Mouse (Mus musculus) midbrain, embryonic 16.5 days (tissue): ENCODE measurements around the gene Kdm2b. TPM values are rescaled to one million over a fixed set of nuclear protein-coding genes. Genes with fewer than 3 reads are reported as not detected.
A peak's percentile ranks its signal among the peaks of the same experiment; 100 is the strongest.

Experiments used
- ATAC-seq: fragments of 200-750 bp; cut with Nextera tagmentation; 2 replicates; pipeline ENCODE4 v1.8.0; 2017; ENCODE audit warnings: moderate TSS enrichment
- H3K27ac ChIP-seq: fragments of 300-500 bp; sonication (generic); 2 replicates; pipeline ENCODE4 v1.5.1; 2014; ENCODE audit warnings: mild to moderate bottlenecking, low read length, mixed read lengths
- H3K27me3 ChIP-seq: fragments of 300-500 bp; sonication (generic); 2 replicates; pipeline ENCODE4 v1.6.1; 2014; ENCODE audit warnings: low read depth, low read length, mixed read lengths; ENCODE audit not compliant: control insufficient read depth, insufficient read depth
- H3K36me3 ChIP-seq: fragments of 300-500 bp; sonication (generic); 2 replicates; pipeline ENCODE4 v1.6.1; 2014; ENCODE audit warnings: mild to moderate bottlenecking, low read length, moderate library complexity, mixed read lengths; ENCODE audit not compliant: control insufficient read depth, insufficient read depth
- H3K4me1 ChIP-seq: fragments of 300-500 bp; sonication (generic); 2 replicates; pipeline ENCODE4 v1.6.1; 2014; ENCODE audit warnings: mild to moderate bottlenecking, low read length, mixed read lengths; ENCODE audit not compliant: control insufficient read depth, insufficient read depth
- H3K4me2 ChIP-seq: fragments of 300-500 bp; sonication (generic); 2 replicates; pipeline ENCODE4 v1.6.1; 2014; ENCODE audit warnings: mild to moderate bottlenecking, low read length, mixed read lengths
- H3K4me3 ChIP-seq: fragments of 300-500 bp; sonication (generic); 2 replicates; pipeline ENCODE4 v1.5.1; 2014; ENCODE audit warnings: low read depth, mild to moderate bottlenecking, low read length, moderate library complexity, mixed read lengths
- H3K9ac ChIP-seq: fragments of 300-500 bp; sonication (generic); 2 replicates; pipeline ENCODE4 v1.6.1; 2014; ENCODE audit warnings: low read depth, low read length, mixed read lengths
- H3K9me3 ChIP-seq: fragments of 300-500 bp; sonication (generic); replicated peaks from 2 replicates; pipeline ENCODE4 v1.6.1; 2014; ENCODE audit warnings: mild to moderate bottlenecking, low read length, mixed read lengths; ENCODE audit not compliant: control insufficient read depth, poor library complexity, severe bottlenecking
- WGBS: fragments of 180-500 bp; shearing (Covaris S2); extraction: QIAGEN DNeasy Blood & Tissue Kit; methylation state at CpG from one replicate; pipeline ENCODE4 v1.1.7; 2014; 5-methylcytosine and 5-hydroxymethylcytosine counted together
- polyA plus RNA-seq: library from polyadenylated mRNA; unstranded; fragments of >200 nt; fragmentation: Nextera tagmentation; extraction: Ambion mirVana; gene quantifications from 2 replicates; pipeline ENCODE4 v1.2.1, GENCODE M21; 2015

The Kdm2b gene
- polyA plus RNA-seq, 1 experiment from 2014 or later: 117 TPM

- Histone ChIP-seq H3K9me3 (no peaks in the 10 kb centered on the region), H3K27ac (no peak overlapping the region), H3K4me2 (no peak overlapping the region), H3K36me3 (no peaks in the 10 kb centered on the region), H3K9ac (no peak overlapping the region), H3K4me3 (no peak overlapping the region), H3K27me3 (no peaks in the 10 kb centered on the region), H3K4me1 (no peaks in the 10 kb centered on the region; the same call in 1 of the 2 replicates)
- 83% methylated on average over 5 of the region's 5 CpGs for WGBS
- ATAC-seq: no peak
These were observed 19.6 kb downstream of the Kdm2b start for GRCm38 (mm10) chr5:122970056-122970455.

- Histone ChIP-seq H3K27ac (no peak overlapping the region), H3K4me1 (no peaks in the 10 kb centered on the region; the same call in 1 of the 2 replicates), H3K36me3 (no peaks in the 10 kb centered on the region), H3K9ac (no peak overlapping the region), H3K4me3 (no peak overlapping the region), H3K9me3 (no peaks in the 10 kb centered on the region), H3K27me3 (no peaks in the 10 kb centered on the region), H3K4me2 (no peak overlapping the region)
- no peak for ATAC-seq
- WGBS: 28% methylated on average over 4 of the region's 4 CpGs
These were observed 21.3 kb downstream of the Kdm2b start for GRCm38 (mm10) chr5:122968322-122968721.

GRCm38 (mm10) chr5:122965427-122965826 lies 24.2 kb downstream of the Kdm2b start:
- Histone ChIP-seq H3K4me2 (no peak overlapping the region), H3K9me3 (no peaks in the 10 kb centered on the region), H3K36me3 (no peaks in the 10 kb centered on the region), H3K4me3 (no peak overlapping the region), H3K4me1 (no peaks in the 10 kb centered on the region), H3K27me3 (no peaks in the 10 kb centered on the region), H3K9ac (no peak overlapping the region), H3K27ac (no peak overlapping the region)
- no peak for ATAC-seq
- WGBS: 90% methylated on average over 11 of the region's 11 CpGs

GRCm38 (mm10) chr5:122964853-122965252 lies 24.8 kb downstream of the Kdm2b start:
- Histone ChIP-seq H3K27me3 (no peaks in the 10 kb centered on the region), H3K4me3 (no peak overlapping the region), H3K4me1 (no peaks in the 10 kb centered on the region), H3K9me3 (no peaks in the 10 kb centered on the region), H3K4me2 (no peak overlapping the region), H3K27ac (no peak overlapping the region), H3K36me3 (no peaks in the 10 kb centered on the region), H3K9ac (no peak overlapping the region)
- ATAC-seq: no peak
- WGBS: 88% methylated on average over 6 of the region's 6 CpGs

- Histone ChIP-seq H3K9me3 (no peaks in the 10 kb centered on the region), H3K27me3 (no peaks in the 10 kb centered on the region), H3K4me2 (no peak overlapping the region), H3K9ac (no peak overlapping the region), H3K36me3 (no peaks in the 10 kb centered on the region), H3K4me3 (no peak overlapping the region), H3K4me1 (peaks cover 4% of the 10 kb centered on the region), H3K27ac (no peak overlapping the region)
- no peak for ATAC-seq
- WGBS: 67% methylated on average over 3 of the region's 3 CpGs
These were observed 27.7 kb downstream of the Kdm2b start for GRCm38 (mm10) chr5:122961905-122962304.

- H3K27ac ChIP-seq: no peak overlapping the region
- WGBS: 59% methylated on average over 11 of the region's 11 CpGs
- no peak overlapping the region for H3K9ac ChIP-seq
These were observed 30.2 kb downstream of the Kdm2b start for GRCm38 (mm10) chr5:122959391-122959790.

GRCm38 (mm10) chr5:122956059-122956458 lies 33.6 kb downstream of the Kdm2b start:
- H3K27ac ChIP-seq: no peak overlapping the region
- H3K4me2 ChIP-seq: no peak overlapping the region
- ATAC-seq: no peak
- 71% methylated on average over 3 of the region's 3 CpGs for WGBS
- no peak overlapping the region for H3K9ac ChIP-seq
- peaks cover 3% of the 10 kb centered on the region for H3K27me3 ChIP-seq
- H3K4me3 ChIP-seq: no peak overlapping the region
- no peaks in the 10 kb centered on the region for H3K36me3 ChIP-seq
- no peaks in the 10 kb centered on the region for H3K9me3 ChIP-seq
- peaks cover 20% of the 10 kb centered on the region for H3K4me1 ChIP-seq

More at GRCm38 (mm10) chr5:122959391-122959790, 30.2 kb downstream of the Kdm2b start:
- Histone ChIP-seq H3K27me3 (no peaks in the 10 kb centered on the region), H3K4me3 (no peak overlapping the region), H3K4me2 (no peak overlapping the region), H3K4me1 (peaks cover 8% of the 10 kb centered on the region), H3K36me3 (no peaks in the 10 kb centered on the region), H3K9me3 (no peaks in the 10 kb centered on the region)
- no peak for ATAC-seq

- Histone ChIP-seq H3K4me2 (peak overlapping the region; percentile 87), H3K9ac (peak overlapping the region; percentile 72), H3K4me1 (peaks cover 20% of the 10 kb centered on the region), H3K27me3 (peaks cover 3% of the 10 kb centered on the region), H3K27ac (peak overlapping the region; percentile 72), H3K9me3 (no peaks in the 10 kb centered on the region), H3K4me3 (peak overlapping the region; percentile 45), H3K36me3 (0 out of 2 replicates have a peak, but pooled peaks cover 5% of the 10 kb centered on the region)
- under 1% methylated on average over 52 of the region's 59 CpGs for WGBS
- ATAC-seq: peak; percentile 5; the same call in 1 of the 2 replicates
These were observed 37.5 kb downstream of the Kdm2b start for GRCm38 (mm10) chr5:122951913-122952641.

- no peaks in the 10 kb centered on the region for H3K9me3 ChIP-seq
- H3K9ac ChIP-seq: peak overlapping the region; percentile 72
- H3K4me3 ChIP-seq: peak overlapping the region; percentile 45
- peak overlapping the region; percentile 87 for H3K4me2 ChIP-seq
- peaks cover 3% of the 10 kb centered on the region for H3K27me3 ChIP-seq
- under 1% methylated on average over 30 of the region's 30 CpGs for WGBS
- peaks cover 15% of the 10 kb centered on the region; the same call in 1 of the 2 replicates for H3K4me1 ChIP-seq
- ATAC-seq: peak; percentile 34
- 0 out of 2 replicates have a peak, but pooled peaks cover 5% of the 10 kb centered on the region for H3K36me3 ChIP-seq
- H3K27ac ChIP-seq: peak overlapping the region; percentile 72
These were observed 38.3 kb downstream of the Kdm2b start for GRCm38 (mm10) chr5:122951056-122951912.
